Mouse (Mus musculus) heart, postnatal 0 days (tissue): ENCODE data around the gene Coq8b. TPM values are rescaled to one million over a fixed set of nuclear protein-coding genes. Genes with fewer than 3 reads are reported as not detected.
A peak's percentile ranks its signal among the peaks of the same experiment; 100 is the strongest.

ENCODE experiments used
- ATAC-seq: fragments of 200-750 bp; cut with Nextera tagmentation; 2 replicates; pipeline ENCODE4 v1.8.0; 2017; ENCODE audit warnings: low read depth, moderate number of reproducible peaks, moderate library complexity; ENCODE audit not compliant: insufficient read depth
- DNase-seq: peaks from one replicate; pipeline ENCODE4 v3.0.0-alpha.2; 2016; ENCODE audit warnings: low spot score
- H3K27ac ChIP-seq: fragments of 300-500 bp; sonication (generic); 2 replicates; pipeline ENCODE4 v1.5.1; 2014; ENCODE audit warnings: low read depth, mild to moderate bottlenecking
- H3K27me3 ChIP-seq: fragments of 300-500 bp; sonication (generic); 2 replicates; pipeline ENCODE4 v1.6.1; 2014; ENCODE audit warnings: low read length, mixed read lengths; ENCODE audit not compliant: control insufficient read depth, insufficient read depth
- H3K36me3 ChIP-seq: fragments of 300-500 bp; sonication (generic); replicated peaks from 2 replicates; pipeline ENCODE4 v1.6.1; 2014; ENCODE audit warnings: low read length, mixed read lengths; ENCODE audit not compliant: control insufficient read depth, insufficient read depth
- H3K4me1 ChIP-seq: fragments of 300-500 bp; sonication (generic); 2 replicates; pipeline ENCODE4 v1.6.1; 2014; ENCODE audit warnings: antibody characterized with exemption; ENCODE audit not compliant: control insufficient read depth, insufficient read depth
- H3K4me2 ChIP-seq: fragments of 300-500 bp; sonication (generic); 2 replicates; pipeline ENCODE4 v1.6.1; 2014; ENCODE audit warnings: low read depth, mild to moderate bottlenecking, low read length, moderate library complexity
- H3K4me3 ChIP-seq: fragments of 300-500 bp; sonication (generic); 2 replicates; pipeline ENCODE4 v1.5.1; 2014; ENCODE audit warnings: low read depth, low read length
- H3K9ac ChIP-seq: fragments of 300-500 bp; sonication (generic); replicated peaks from 2 replicates; pipeline ENCODE4 v1.6.1; 2014; ENCODE audit warnings: low read depth, low read length, mixed read lengths
- H3K9me3 ChIP-seq: fragments of 300-500 bp; sonication (generic); replicated peaks from 2 replicates; pipeline ENCODE4 v1.6.1; 2016; ENCODE audit warnings: low read length; ENCODE audit not compliant: control insufficient read depth
- CTCF ChIP-seq: IDR thresholded peaks from 2 replicates; pipeline ENCODE4 v1.5.1; 2016; ENCODE audit warnings: antibody characterized with exemption, control low read depth, low read depth
- EP300 ChIP-seq: IDR thresholded peaks from 2 replicates; pipeline ENCODE4 v1.6.1; 2016; ENCODE audit warnings: antibody characterized with exemption, low read depth
- WGBS: fragments of 180-500 bp; shearing (Covaris S2); extraction: QIAGEN DNeasy Blood & Tissue Kit; methylation state at CpG from one replicate; pipeline ENCODE4 v1.1.7; 2014; 5-methylcytosine and 5-hydroxymethylcytosine counted together
- microRNA counts: library from miRNA; unstranded; fragments of <30 nt; microRNA quantifications from one replicate; lab custom pipeline; 2015
- microRNA-seq: library from miRNA; unstranded; fragments of <30 nt; microRNA quantifications from one replicate; pipeline ENCODE4, GENCODE M21; 2016
- polyA plus RNA-seq: library from polyadenylated mRNA; unstranded; fragments of >200 nt; fragmentation: Nextera tagmentation; extraction: Ambion mirVana; gene quantifications from 2 replicates; pipeline ENCODE4 v1.2.1, GENCODE M21; 2015
- total RNA-seq: library from RNA; depleted of rRNA; stranded (reverse); fragments of >200 nt; gene quantifications from 2 replicates; pipeline ENCODE4 v1.2.3, GENCODE M21; 2014; ENCODE audit warnings: low replicate concordance; rRNA removed

Coq8b gene
- total and polyA plus RNA-seq, 2 experiments from 2014 or later: 5.8 to 11.0 TPM

DNA sequence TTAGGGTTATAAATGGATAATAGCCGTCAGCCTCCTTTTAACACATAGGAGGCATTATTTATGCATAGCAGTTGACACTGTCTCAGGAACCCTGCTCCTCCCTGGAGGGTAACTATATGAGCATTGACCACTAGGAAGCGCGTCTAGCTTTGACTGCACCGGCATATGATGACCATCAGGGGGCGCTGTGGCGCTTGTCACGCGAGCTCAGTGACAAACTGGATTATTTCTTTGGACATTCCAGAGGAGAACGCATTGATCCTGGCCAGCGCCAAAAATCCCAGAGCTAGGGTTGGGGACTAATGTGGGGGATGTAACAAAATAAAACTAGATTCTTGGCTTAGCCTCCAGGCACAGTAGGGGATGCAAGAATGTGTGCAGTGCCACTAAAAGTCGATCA, 69.3 kb downstream of the Coq8b start:
- WGBS: 7% methylated on average over 11 of the region's 11 CpGs
- DNase-seq (peak; percentile 70), ATAC-seq (0 out of 2 replicates have a peak, but pooled peaks have one; percentile 22)
- TF ChIP-seq EP300 (no peak), CTCF (peak; percentile 95)
- Histone ChIP-seq H3K9me3 (no peaks in the 10 kb centered on the region), H3K4me3 (no peak overlapping the region), H3K27me3 (peaks cover 26% of the 10 kb centered on the region), H3K4me1 (no peaks in the 10 kb centered on the region), H3K27ac (no peak overlapping the region), H3K36me3 (no peaks in the 10 kb centered on the region), H3K9ac (no peak overlapping the region), H3K4me2 (no peak overlapping the region)

DNA sequence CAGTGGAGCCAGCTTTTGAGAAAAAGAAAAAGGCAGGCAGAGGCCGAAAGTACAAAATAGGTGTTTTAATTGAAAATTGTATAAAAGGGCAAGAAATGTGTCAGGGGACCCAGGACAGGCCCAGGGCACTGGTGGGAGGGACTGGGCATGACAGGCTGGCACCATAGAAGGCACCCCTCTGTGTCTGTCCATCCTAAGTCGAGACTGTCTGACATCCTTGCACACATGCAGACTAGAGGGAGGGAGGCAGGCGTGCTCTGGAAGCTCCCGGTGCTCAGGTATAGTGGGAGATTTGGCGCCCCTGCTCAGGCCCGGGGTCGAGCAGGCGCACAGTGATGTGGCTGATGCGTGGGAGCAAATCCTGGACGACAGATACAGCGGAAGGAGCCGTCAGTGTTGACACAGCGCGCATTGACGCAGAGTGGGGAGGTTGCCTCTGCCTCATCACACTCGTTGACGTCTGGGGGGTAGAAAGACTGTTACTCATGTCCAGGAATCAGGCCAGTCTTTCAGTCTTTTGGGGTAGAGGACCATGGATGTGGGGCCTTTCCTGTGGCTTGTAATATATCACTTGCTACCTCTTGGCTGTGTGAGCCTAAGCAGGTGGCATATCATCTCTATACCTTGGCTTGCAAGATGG, 72.4 kb downstream of the Coq8b start:
- Histone ChIP-seq H3K27me3 (peaks cover 29% of the 10 kb centered on the region), H3K4me1 (peaks cover 5% of the 10 kb centered on the region; the same call in 1 of the 2 replicates), H3K4me3 (no peak overlapping the region), H3K4me2 (no peak overlapping the region), H3K36me3 (no peaks in the 10 kb centered on the region), H3K9ac (no peak overlapping the region), H3K9me3 (no peaks in the 10 kb centered on the region), H3K27ac (no peak overlapping the region)
- ATAC-seq (no peak), DNase-seq (no peak)
- WGBS: 69% methylated on average over 17 of the region's 17 CpGs
- no peak for TF ChIP-seq EP300
- TF ChIP-seq CTCF: no peak

DNA sequence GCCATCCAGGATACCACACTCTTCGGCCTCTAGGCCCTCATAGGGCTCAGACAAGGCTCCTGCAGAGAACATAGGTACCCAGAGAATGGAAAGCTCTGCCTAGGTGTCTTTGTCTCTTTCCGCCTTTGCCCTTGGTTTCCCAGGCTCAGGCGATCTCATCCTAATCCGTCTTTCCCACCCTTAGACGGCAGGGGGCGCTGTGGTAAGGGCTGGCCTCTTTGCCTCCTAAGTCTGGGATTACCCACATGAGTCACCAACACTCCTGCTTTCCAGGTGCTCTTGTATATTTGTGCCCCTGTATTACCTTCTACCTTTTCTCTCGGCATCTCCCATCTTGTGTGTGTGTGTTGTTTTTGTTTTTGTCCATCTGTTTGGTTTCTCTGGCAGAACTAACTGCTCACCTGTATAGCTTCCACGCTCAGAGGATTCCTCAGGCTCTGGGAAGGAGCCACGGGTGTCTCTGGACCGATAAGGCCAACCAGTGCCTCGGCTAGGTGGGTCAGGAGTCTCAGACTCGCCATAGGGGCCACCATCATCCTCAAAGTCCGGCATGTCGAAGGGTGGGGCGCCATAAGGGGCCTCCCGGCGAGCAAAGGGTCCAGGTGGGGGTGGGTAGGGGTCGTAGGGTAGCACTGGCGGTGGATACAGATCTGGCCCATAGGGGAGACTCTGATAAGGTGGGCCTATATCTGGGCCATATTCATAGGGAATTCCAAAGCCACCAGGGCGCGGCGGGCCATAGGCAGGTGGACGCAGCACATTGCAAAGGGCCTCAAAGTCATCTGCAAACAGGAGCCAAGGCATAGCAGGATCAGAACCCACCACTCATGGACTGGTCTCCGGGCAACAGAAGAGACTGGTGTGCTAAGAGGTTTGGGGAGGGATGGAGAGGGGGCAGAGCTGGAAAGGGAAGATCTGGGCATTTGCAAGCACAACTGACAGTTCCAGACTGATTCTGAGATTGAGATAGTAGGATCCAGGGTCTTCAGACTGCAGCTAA, 73.6 kb downstream of the Coq8b start:
- 70% methylated on average over 24 of the region's 24 CpGs for WGBS
- no peak for DNase-seq

GRCm38 (mm10) chr7:27307551-27307950, 74.7 kb downstream of the Coq8b start:
- Histone ChIP-seq H3K4me3 (no peak overlapping the region), H3K9ac (no peak overlapping the region), H3K36me3 (no peaks in the 10 kb centered on the region), H3K4me2 (no peak overlapping the region), H3K9me3 (no peaks in the 10 kb centered on the region), H3K27me3 (peaks cover 29% of the 10 kb centered on the region), H3K27ac (no peak overlapping the region), H3K4me1 (peaks cover 5% of the 10 kb centered on the region; the same call in 1 of the 2 replicates)
- TF ChIP-seq EP300 (no peak), CTCF (peak; percentile 30)
- WGBS: 71% methylated on average over 9 of the region's 9 CpGs
- DNase-seq (no peak), ATAC-seq (no peak)

More for the DNA sequence above, 73.6 kb downstream of the Coq8b start:
- TF ChIP-seq EP300 (no peak), CTCF (peak; percentile 65)
- no peak overlapping the region for H3K4me2 ChIP-seq
- peaks cover 29% of the 10 kb centered on the region for H3K27me3 ChIP-seq
- peaks cover 5% of the 10 kb centered on the region; the same call in 1 of the 2 replicates for H3K4me1 ChIP-seq
- no peaks in the 10 kb centered on the region for H3K36me3 ChIP-seq
- no peaks in the 10 kb centered on the region for H3K9me3 ChIP-seq
- H3K9ac ChIP-seq: no peak overlapping the region
- no peak overlapping the region for H3K4me3 ChIP-seq
- no peak for ATAC-seq
- no peak overlapping the region for H3K27ac ChIP-seq

MicroRNAs within 50 kb of the gene (microRNA counts, 519-probe panel; counts per million panel counts)
- microRNA mmu-miR-1191 (lab: Ali Mortazavi, UCI): not detected

Small RNAs within 50 kb of the gene (microRNA-seq; reads per million reads assigned to microRNA genes)
- not detected for gene Mir1191

Other genes starting within 250 kb of the Coq8b start
- gene Cyp2a12, start 203.9 kb upstream of the Coq8b start, total RNA-seq: not detected in 2 replicates
- gene Cyp2a12, start 203.9 kb upstream of the Coq8b start, polyA plus RNA-seq: not detected in 2 replicates
- 5.4 TPM in 1 of 2 replicates, not detected in the other for gene Cyp2f2, start 113.1 kb upstream of the Coq8b start, total RNA-seq
- 0.05 and 14.2 TPM in 2 replicates for gene Cyp2f2, start 113.1 kb upstream of the Coq8b start, polyA plus RNA-seq
- gene Cyp2t4, start 79.3 kb upstream of the Coq8b start, total RNA-seq: not detected in 2 replicates
- gene Cyp2t4, start 79.3 kb upstream of the Coq8b start, polyA plus RNA-seq: not detected in 2 replicates
- gene Egln2, start 66.2 kb upstream of the Coq8b start, total RNA-seq: 71.5 and 76.5 TPM in 2 replicates
- gene Egln2, start 66.2 kb upstream of the Coq8b start, polyA plus RNA-seq: 42.1 and 42.8 TPM in 2 replicates
- gene Rab4b, start 54.1 kb upstream of the Coq8b start, total RNA-seq: 42.5 and 74.2 TPM in 2 replicates
- 44.4 and 45.9 TPM in 2 replicates for gene Rab4b, start 54.1 kb upstream of the Coq8b start, polyA plus RNA-seq
- gene Gm21983, start 51.9 kb upstream of the Coq8b start, total RNA-seq: not detected in 2 replicates
- 0.15 TPM in 1 of 2 replicates, not detected in the other for gene Gm21983, start 51.9 kb upstream of the Coq8b start, polyA plus RNA-seq
- not detected in 2 replicates for gene Mia, start 51.9 kb upstream of the Coq8b start, total RNA-seq
- gene Mia, start 51.9 kb upstream of the Coq8b start, polyA plus RNA-seq: 0.25 and 0.38 TPM in 2 replicates
- 1.8 and 4.8 TPM in 2 replicates for gene BC024978, start 37.2 kb upstream of the Coq8b start, total RNA-seq
- gene BC024978, start 37.2 kb upstream of the Coq8b start, polyA plus RNA-seq: 2.0 and 2.1 TPM in 2 replicates
- gene Snrpa, start 36.8 kb upstream of the Coq8b start, total RNA-seq: 78.2 and 79.4 TPM in 2 replicates
- gene Snrpa, start 36.8 kb upstream of the Coq8b start, polyA plus RNA-seq: 60.5 and 69.3 TPM in 2 replicates
- gene Itpkc, start 4.4 kb upstream of the Coq8b start, total RNA-seq: 5.8 and 14.7 TPM in 2 replicates
- 1.2 and 1.3 TPM in 2 replicates for gene Itpkc, start 4.4 kb upstream of the Coq8b start, polyA plus RNA-seq
- 15.9 and 23.5 TPM in 2 replicates for gene Numbl, start 25.4 kb downstream of the Coq8b start, total RNA-seq
- 5.6 and 6.2 TPM in 2 replicates for gene Numbl, start 25.4 kb downstream of the Coq8b start, polyA plus RNA-seq
- gene Ltbp4, start 104.7 kb downstream of the Coq8b start, total RNA-seq: 150 TPM in 2 replicates
- gene Ltbp4, start 104.7 kb downstream of the Coq8b start, polyA plus RNA-seq: 56.9 and 61.7 TPM in 2 replicates
- gene Shkbp1, start 123.0 kb downstream of the Coq8b start, total RNA-seq: 16.7 and 21.0 TPM in 2 replicates
- 14.2 and 18.3 TPM in 2 replicates for gene Shkbp1, start 123.0 kb downstream of the Coq8b start, polyA plus RNA-seq
- 2.0 TPM in 1 of 2 replicates, not detected in the other for gene Gm20479, start 124.4 kb downstream of the Coq8b start, total RNA-seq
- 0.46 TPM in 1 of 2 replicates, not detected in the other for gene Gm20479, start 124.4 kb downstream of the Coq8b start, polyA plus RNA-seq
- gene Sptbn4, start 214.7 kb downstream of the Coq8b start, total RNA-seq: 0.12 TPM in 1 of 2 replicates, not detected in the other
- gene Sptbn4, start 214.7 kb downstream of the Coq8b start, polyA plus RNA-seq: 0.05 and 0.07 TPM in 2 replicates
- 36.4 and 59.7 TPM in 2 replicates for gene Blvrb, start 215.0 kb downstream of the Coq8b start, total RNA-seq
- gene Blvrb, start 215.0 kb downstream of the Coq8b start, polyA plus RNA-seq: 33.3 and 34.4 TPM in 2 replicates
- gene Sertad3, start 240.7 kb downstream of the Coq8b start, total RNA-seq: 4.3 and 11.4 TPM in 2 replicates
- gene Sertad3, start 240.7 kb downstream of the Coq8b start, polyA plus RNA-seq: 16.9 and 20.8 TPM in 2 replicates